ENCODE assay signal across 8 mouse cellular contexts in the genomic region with DNA sequence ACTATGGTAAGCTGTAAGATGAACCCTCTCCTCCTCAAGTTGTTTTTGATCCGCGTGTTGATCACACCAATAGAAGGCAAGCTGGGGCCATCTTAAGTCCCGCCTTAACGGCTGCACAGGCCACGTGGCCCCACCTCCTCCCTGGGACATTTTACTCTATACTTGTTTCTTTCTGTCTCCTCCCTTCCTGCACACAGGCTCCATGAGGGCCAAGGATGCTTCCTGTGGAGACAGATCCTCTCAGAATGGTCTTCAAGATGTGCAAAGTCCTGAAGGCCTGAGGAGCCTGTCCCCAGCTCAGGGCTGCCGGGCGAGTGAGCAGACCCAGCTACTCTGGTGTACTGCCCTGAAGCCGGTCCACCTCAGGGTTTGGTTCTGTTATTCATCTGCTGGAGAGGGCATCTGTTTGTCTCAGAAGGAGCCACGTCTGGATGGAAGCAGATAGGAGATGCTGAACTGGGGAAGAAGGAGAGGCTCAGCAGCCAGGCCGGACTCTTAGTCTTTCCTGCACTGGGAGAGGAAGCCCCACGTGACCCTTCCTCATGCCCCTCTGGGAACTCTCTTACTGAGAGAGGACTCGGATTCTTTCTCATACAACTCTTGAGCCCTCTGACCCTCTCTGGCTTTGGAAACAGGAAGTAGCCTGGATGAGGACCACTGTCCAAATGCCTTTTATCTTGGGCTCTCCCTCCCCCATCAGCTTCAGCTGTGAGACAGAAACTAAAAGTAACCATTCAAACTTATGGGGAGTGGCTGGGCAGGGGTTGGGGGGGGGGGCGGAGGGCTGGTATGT. TPM values are rescaled to one million over a fixed set of nuclear protein-coding genes. Genes with fewer than 3 reads are reported as not detected.
DNase-seq lines count a peak whose midpoint lies in the region; ATAC-seq lines count a peak whose summit lies in the region.

No protein-coding gene starts in this region.

- H3K9me3 ChIP-seq in intestine, embryonic 16.5 days (ENCODE audit: control insufficient read depth, low read length): no peaks in the 10 kb centered on the region

- ATAC-seq in intestine, embryonic 16.5 days: peak; percentile 62

- intact Hi-C loops in gastrocnemius, postnatal 14 days (cut with DNase I; ENCODE audit: low total_unique reads): no loop called here

- H3K4me2 ChIP-seq in intestine, embryonic 16.5 days (ENCODE audit: low read depth, low read length): no peak overlapping the region

- peak overlapping the region; percentile 52; the same call in 1 of the 2 replicates for H3K27ac ChIP-seq in intestine, embryonic 16.5 days (ENCODE audit: low read length)

- DNase-seq in gastrocnemius, postnatal 25 days: peak; percentile 29
- no peak for DNase-seq in gastrocnemius, postnatal 14 days
- DNase-seq in heart, adult 8-10 months (ENCODE audit: low spot score): peak; percentile 48
- peak; percentile 44 for DNase-seq in lung, postnatal 25 days (ENCODE audit: low spot score)
- no peak for DNase-seq in MN1 (ENCODE audit: low spot score)
- DNase-seq in testis, postnatal 14 days (ENCODE audit: low spot score): no peak
- no peak for DNase-seq in frontal cortex, postnatal 10 days (ENCODE audit: low spot score in 2 of 2)

- no peak overlapping the region for H3K9ac ChIP-seq in intestine, embryonic 16.5 days (ENCODE audit: low read depth, low read length)

- peaks cover 6% of the 10 kb centered on the region; the same call in 1 of the 2 replicates for H3K4me1 ChIP-seq in intestine, embryonic 16.5 days (ENCODE audit: control insufficient read depth, insufficient read depth, low read length)

- 64% methylated on average over 13 of the region's 13 CpGs for WGBS in intestine, embryonic 16.5 days

- no peak overlapping the region for H3K4me3 ChIP-seq in intestine, embryonic 16.5 days (ENCODE audit: low read length)

- H3K36me3 ChIP-seq in intestine, embryonic 16.5 days (ENCODE audit: control insufficient read depth, insufficient read depth, low read length): no peaks in the 10 kb centered on the region

- no peaks in the 10 kb centered on the region for H3K27me3 ChIP-seq in intestine, embryonic 16.5 days (replicated peaks; ENCODE audit: control insufficient read depth, insufficient read depth, low read length)

RNA-seq across cellular contexts. Expression of gene Efhd2, which starts 38.7 kb away (rescaled TPM):
- total RNA-seq in gastrocnemius, postnatal 25 days (2021): 1 to 10 TPM; 5.6 to 8.7 TPM
- total RNA-seq in gastrocnemius, postnatal 14 days (2021): 10 to 100 TPM; 13.8 to 17.6 TPM
- total RNA-seq in heart, adult 8-10 months (2022): 10 to 100 TPM; 18.1 to 21.4 (median 19.6) TPM
- 140 and 163 TPM in 2 replicates for polyA plus RNA-seq in intestine, embryonic 16.5 days (2015; fragmentation: Nextera tagmentation; extraction: Ambion mirVana)

Comparison
In these comparisons a context has a peak if more than half of its experiments do, and no peak if none do; other contexts are left out.
1. DNase-seq: peak in gastrocnemius, postnatal 25 days (single experiment), heart, adult 8-10 months (single experiment) and lung, postnatal 25 days (single experiment); none in gastrocnemius, postnatal 14 days (single experiment), MN1 (single experiment), testis, postnatal 14 days (single experiment) and frontal cortex, postnatal 10 days (0 of 2).